Mouse (Mus musculus) testis, adult 10 weeks (tissue): ENCODE data around the gene Vmn1r189. TPM values are rescaled to one million over a fixed set of nuclear protein-coding genes. Genes with fewer than 3 reads are reported as not detected.

Source experiments
- polyA plus RNA-seq: library from polyadenylated mRNA; stranded (reverse); fragments of 350-450 nt; fragmentation: Illumina TruSeq; extraction: RNeasy Lipid Tissue Mini Kit (QIAGEN cat#74804); gene quantifications from one replicate; pipeline ENCODE4 v1.2.3, GENCODE M21; 2014; ENCODE audit warnings: low read depth, low replicate concordance

Vmn1r189 gene
- polyA plus RNA-seq: not detected

DNA sequence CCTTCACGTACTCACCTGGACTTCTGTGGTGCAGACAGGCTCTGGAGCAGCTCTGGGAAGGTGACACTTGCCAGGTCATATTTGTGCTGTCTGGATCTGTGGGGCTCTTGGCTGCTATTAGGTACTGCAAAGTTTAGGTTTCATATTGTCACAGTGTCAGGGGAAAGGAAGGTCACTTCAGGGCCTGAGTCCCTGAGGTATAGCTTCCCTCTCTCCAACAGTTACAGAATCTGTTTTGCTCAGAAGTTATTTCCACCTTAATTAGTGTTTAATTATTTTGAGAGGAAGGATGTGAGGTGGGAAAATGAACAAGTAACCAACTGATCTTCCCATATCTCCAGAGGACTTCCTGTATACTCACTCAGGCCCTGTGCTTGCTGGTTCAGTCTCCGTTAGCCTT lies at the start of gene Vmn1r189:
Gene Vmn1r189 (minus strand): TSS at position 101 of the 400 bp plus-strand sequence.

DNA sequence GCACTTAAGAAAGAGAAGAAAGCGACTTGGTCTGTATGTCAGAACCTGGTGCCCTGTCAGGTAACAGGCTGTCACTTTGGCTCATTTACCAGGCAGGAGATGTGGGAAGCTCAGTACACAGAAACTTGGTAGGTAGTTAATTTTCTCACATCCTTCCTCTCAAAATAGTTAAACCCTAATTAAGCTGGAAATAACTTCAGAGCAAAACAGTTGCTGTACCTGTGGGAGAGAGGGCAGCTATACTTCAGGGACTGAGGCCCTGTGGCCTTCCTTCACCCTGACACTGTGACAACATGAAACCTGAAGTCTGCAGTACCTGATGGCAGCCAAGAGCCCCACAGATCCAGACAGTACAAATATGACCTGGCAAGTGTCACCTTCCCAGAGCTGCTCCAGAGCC lies 21.5 kb downstream of the Vmn1r189 start, which contains the start of gene Vmn1r188:
Gene Vmn1r188 (plus strand): TSS at position 301 of the 400 bp plus-strand sequence.

Other genes starting within 250 kb of the Vmn1r189 start
- gene Zfp184, start 160.7 kb downstream of the Vmn1r189 start, polyA plus RNA-seq: 25.6 TPM
- gene Pom121l2, start 124.6 kb downstream of the Vmn1r189 start, polyA plus RNA-seq: 85.0 TPM
- 0.14 TPM for gene Prss16, start 96.1 kb downstream of the Vmn1r189 start, polyA plus RNA-seq
- not detected for gene Hist1h2ah, start 70.3 kb downstream of the Vmn1r189 start, polyA plus RNA-seq
- gene Hist1h2bk, start 70.0 kb downstream of the Vmn1r189 start, polyA plus RNA-seq: not detected
- 0.99 TPM for gene Hist1h4i, start 64.5 kb downstream of the Vmn1r189 start, polyA plus RNA-seq
- gene Hist1h2ag, start 62.9 kb downstream of the Vmn1r189 start, polyA plus RNA-seq: not detected
- gene Hist1h2bj, start 62.6 kb downstream of the Vmn1r189 start, polyA plus RNA-seq: not detected
- 0.03 TPM for gene Vmn1r188, start 21.4 kb downstream of the Vmn1r189 start, polyA plus RNA-seq
- not detected for gene Vmn1r191, start 78.1 kb upstream of the Vmn1r189 start, polyA plus RNA-seq
- gene Vmn1r192, start 85.3 kb upstream of the Vmn1r189 start, polyA plus RNA-seq: not detected
- not detected for gene Vmn1r193, start 117.3 kb upstream of the Vmn1r189 start, polyA plus RNA-seq
- gene Vmn1r194, start 138.4 kb upstream of the Vmn1r189 start, polyA plus RNA-seq: not detected
- gene Vmn1r195, start 164.7 kb upstream of the Vmn1r189 start, polyA plus RNA-seq: not detected
- gene Vmn1r196, start 184.1 kb upstream of the Vmn1r189 start, polyA plus RNA-seq: not detected
- not detected for gene Vmn1r197, start 218.8 kb upstream of the Vmn1r189 start, polyA plus RNA-seq
- gene Vmn1r198, start 244.5 kb upstream of the Vmn1r189 start, polyA plus RNA-seq: not detected